Mouse (Mus musculus) thymus, adult 18-20 months (tissue): ENCODE measurements around the gene Usp42.

Experiments used
- DNase-seq, 2 experiments: peaks; one replicate each; pipeline ENCODE4 v3.0.0; 2022; ENCODE audit warnings: mixed read lengths in 2 of 2

Usp42 gene

GRCm38 (mm10) chr5:143687589-143687988 is 44.5 kb downstream of the Usp42 start:
- no peak for DNase-seq

GRCm38 (mm10) chr5:143686456-143686855 is 45.6 kb downstream of the Usp42 start:
- no peak for DNase-seq

- DNase-seq: no peak
Measured at GRCm38 (mm10) chr5:143684911-143685390, 47.1 kb downstream of the Usp42 start.

GRCm38 (mm10) chr5:143683696-143684095 is 48.4 kb downstream of the Usp42 start:
- DNase-seq: no peak

- no peak for DNase-seq
Measured at GRCm38 (mm10) chr5:143679654-143680053, 52.4 kb downstream of the Usp42 start.

- no peak for DNase-seq
Measured at GRCm38 (mm10) chr5:143678634-143679271, 53.3 kb downstream of the Usp42 start.

- DNase-seq: no peak
Measured at GRCm38 (mm10) chr5:143677363-143677762, 54.7 kb downstream of the Usp42 start.

GRCm38 (mm10) chr5:143676218-143676985 is 55.7 kb downstream of the Usp42 start:
- no peak for DNase-seq

GRCm38 (mm10) chr5:143674576-143674975 is 57.5 kb downstream of the Usp42 start:
- no peak for DNase-seq

GRCm38 (mm10) chr5:143670740-143671415 is 61.2 kb downstream of the Usp42 start:
- no peak for DNase-seq

GRCm38 (mm10) chr5:143669839-143670238 is 62.2 kb downstream of the Usp42 start:
- no peak for DNase-seq

- DNase-seq: no peak
Measured at GRCm38 (mm10) chr5:143669393-143669792, 62.7 kb downstream of the Usp42 start.

- no peak for DNase-seq
Measured at GRCm38 (mm10) chr5:143668884-143669283, 63.2 kb downstream of the Usp42 start.

GRCm38 (mm10) chr5:143666015-143666414 is 66.1 kb downstream of the Usp42 start:
- no peak for DNase-seq

GRCm38 (mm10) chr5:143665561-143665960 is 66.5 kb downstream of the Usp42 start:
- no peak for DNase-seq

GRCm38 (mm10) chr5:143663074-143663687 is 68.9 kb downstream of the Usp42 start:
- no peak for DNase-seq
